Mouse (Mus musculus) left cerebral cortex, adult 6 months (tissue): Measurements from ENCODE around the gene Dnajb4. TPM values are rescaled to one million over a fixed set of nuclear protein-coding genes. Genes with fewer than 3 reads are reported as not detected.

ENCODE experiments used
- long read RNA-seq, 2 experiments: library from polyadenylated mRNA; unstranded; transcript quantifications; one replicate each; pipeline ENCODE4 v2.0.0; 2019 to 2020
- polyA plus RNA-seq: library from polyadenylated mRNA; unstranded; fragments of <200 nt; fragmentation: Nextera tagmentation; gene quantifications from 2 replicates; pipeline ENCODE4 v1.2.3, GENCODE M21; 2021

The Dnajb4 gene
- polyA plus RNA-seq: 42.6 and 44.9 TPM in 2 replicates
- long read RNA-seq, experiment 1, full-length matches to known transcripts: 138 of 249 reads
- long read RNA-seq, experiment 1, partial matches to known transcripts: 10 of 249 reads
- long read RNA-seq, experiment 1, other reads (novel, unspliced or antisense): 101 of 249 reads
- long read RNA-seq, experiment 2, transcript Dnajb4-202 (3 exons, 2,464 nt): major isoform, 20 of 76 reads
- long read RNA-seq, experiment 2, transcript Dnajb4-204 (4 exons, 2,459 nt): minor isoform, 12 of 76 reads
- long read RNA-seq, experiment 2, partial matches to known transcripts: 9 of 76 reads
- long read RNA-seq, experiment 2, other reads (novel, unspliced or antisense): 35 of 76 reads

GRCm38 (mm10) chr3:152209967-152210634 lies at the start of gene Dnajb4, which contains the start of gene Fubp1:
TSS of gene Dnajb4 (minus strand) at chr3:152210302.
TSS of gene Fubp1 (plus strand) at chr3:152210422.

GRCm38 (mm10) chr3:152166099-152166423 lies 44.0 kb downstream of the Dnajb4 start, which contains the start of gene Gipc2:
TSS of gene Gipc2 (minus strand) at chr3:152166230.

Other genes with a start within 250 kb of the Dnajb4 start
- gene Gipc2, start 44.1 kb downstream of the Dnajb4 start, polyA plus RNA-seq: 6.1 and 7.7 TPM in 2 replicates
- 60.0 and 71.1 TPM in 2 replicates for gene Fubp1, start 120 bp upstream of the Dnajb4 start, polyA plus RNA-seq
- 5.5 and 5.8 TPM in 2 replicates for gene Nexn, start 56.0 kb upstream of the Dnajb4 start, polyA plus RNA-seq
- 10.3 and 18.5 TPM in 2 replicates for gene Miga1, start 130.1 kb upstream of the Dnajb4 start, polyA plus RNA-seq
- gene Usp33, start 136.2 kb upstream of the Dnajb4 start, polyA plus RNA-seq: 62.5 and 69.5 TPM in 2 replicates
- 6.6 and 11.1 TPM in 2 replicates for gene Zzz3, start 185.2 kb upstream of the Dnajb4 start, polyA plus RNA-seq